Mouse (Mus musculus) heart, adult 18-20 months (tissue): Measurements from ENCODE around the gene Ptk7. TPM values are rescaled to one million over a fixed set of nuclear protein-coding genes. Genes with fewer than 3 reads are reported as not detected.

Experiments
- DNase-seq, 2 experiments: peaks; one replicate each; pipeline ENCODE4 v3.0.0; 2021 to 2022; ENCODE audit warnings: mixed read lengths in 1 of 2
- long read RNA-seq, 2 experiments: library from polyadenylated mRNA; stranded (forward); transcript quantifications; one replicate each; pipeline ENCODE4 v2.0.0; 2021
- total RNA-seq, 2 experiments: library from RNA; stranded (reverse); gene quantifications; 2 replicates each; pipeline ENCODE4 v1.2.3; 2021

Gene Ptk7
- 1 to 10 TPM; 2.0 to 2.5 TPM for total RNA-seq
- long read RNA-seq, experiment 1, full-length matches to known transcripts: 1 of 1 reads
- long read RNA-seq, experiment 1, partial matches to known transcripts: 0 of 1 reads
- long read RNA-seq, experiment 1, other reads (novel, unspliced or antisense): 0 of 1 reads
- long read RNA-seq, experiment 2: 0 reads

- DNase-seq: peak; percentile 42 to 58
Observed at GRCm38 (mm10) chr17:46628791-46629684, at the start of gene Ptk7. Gene Ptk7 (minus strand): TSS chr17:46629504.

GRCm38 (mm10) chr17:46678911-46679310 is 49.6 kb upstream of the Ptk7 start:
- DNase-seq: peak; percentile 53 to 56

- peak; percentile 51 to 54 for DNase-seq
Observed at GRCm38 (mm10) chr17:46678416-46678815, 49.1 kb upstream of the Ptk7 start, which contains the start of gene Mea1. Gene Mea1 (plus strand): TSS chr17:46678793.

- DNase-seq: no peak
Observed at GRCm38 (mm10) chr17:46674530-46675283, 45.4 kb upstream of the Ptk7 start.

- peak; percentile 96 for DNase-seq
Observed at GRCm38 (mm10) chr17:46673850-46674529, 44.7 kb upstream of the Ptk7 start, which contains the start of gene Rrp36. Gene Rrp36 (minus strand): TSS chr17:46674352.

GRCm38 (mm10) chr17:46669911-46670310 is 40.6 kb upstream of the Ptk7 start:
- DNase-seq: no peak

GRCm38 (mm10) chr17:46667712-46668111 is 38.4 kb upstream of the Ptk7 start:
- peak; percentile 46 to 70 for DNase-seq

GRCm38 (mm10) chr17:46662730-46663129 is 33.4 kb upstream of the Ptk7 start:
- DNase-seq: peak; percentile 51 to 79

- no peak for DNase-seq
Observed at GRCm38 (mm10) chr17:46661981-46662380, 32.7 kb upstream of the Ptk7 start.

- no peak for DNase-seq
Observed at GRCm38 (mm10) chr17:46661351-46661750, 32.0 kb upstream of the Ptk7 start.

GRCm38 (mm10) chr17:46656054-46656453 is 26.8 kb upstream of the Ptk7 start:
- no peak for DNase-seq

GRCm38 (mm10) chr17:46651755-46652547 is 22.6 kb upstream of the Ptk7 start:
- no peak for DNase-seq

GRCm38 (mm10) chr17:46651292-46651691 is 22.0 kb upstream of the Ptk7 start:
- DNase-seq: no peak

- peak; percentile 89 to 96 for DNase-seq
Observed at GRCm38 (mm10) chr17:46650232-46651031, 21.1 kb upstream of the Ptk7 start, which contains the start of gene Cul7. Gene Cul7 (plus strand): TSS chr17:46650337.

GRCm38 (mm10) chr17:46649811-46650210 is 20.5 kb upstream of the Ptk7 start:
- no peak for DNase-seq

GRCm38 (mm10) chr17:46648436-46648835 is 19.1 kb upstream of the Ptk7 start:
- DNase-seq: no peak

- DNase-seq: no peak
Observed at GRCm38 (mm10) chr17:46647279-46647678, 18.0 kb upstream of the Ptk7 start.

GRCm38 (mm10) chr17:46646322-46646662 is 17.0 kb upstream of the Ptk7 start:
- no peak for DNase-seq

- peak; percentile 98 to 99 for DNase-seq
Observed at GRCm38 (mm10) chr17:46645561-46646321, 16.4 kb upstream of the Ptk7 start, which contains the start of the genes Klc4 and Mrpl2. Gene Klc4 (minus strand): TSS chr17:46646022. Gene Mrpl2 (plus strand): TSS chr17:46646229.
